Mouse (Mus musculus): ENCODE measurements around the gene Atf7.

DNA sequence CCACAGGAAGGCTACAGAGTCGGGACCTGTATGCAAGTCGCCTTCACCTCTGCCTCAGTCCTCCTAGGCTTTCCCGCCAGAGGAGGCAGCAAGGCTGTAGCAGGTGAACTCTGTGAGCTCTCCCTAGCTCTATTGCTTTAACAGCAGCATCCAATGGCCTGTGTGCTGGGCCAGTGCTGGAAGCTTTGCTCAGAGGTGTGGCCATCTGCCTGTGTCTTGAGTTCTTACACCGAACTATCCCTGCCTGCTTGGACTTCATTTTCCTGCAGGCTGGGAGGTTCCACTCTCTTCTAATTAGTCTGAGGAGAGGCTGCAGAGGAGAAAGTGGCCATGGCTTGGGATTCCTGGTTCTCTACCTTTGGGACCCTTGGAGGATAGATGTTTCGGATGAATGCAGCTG is 113.3 kb downstream of the Atf7 start:
- TF ChIP-seq CTCF (IDR thresholded peaks at IDR 0.05; ENCODE audit: extremely low read depth, insufficient read depth, low read length) (no peak), POLR2A (IDR thresholded peaks at IDR 0.05; ENCODE audit: extremely low read depth, insufficient read depth, low read length) (no peak)

All from cortical plate, adult 2 months (tissue).